Mouse (Mus musculus) T-helper 2 cell (primary cell): ENCODE data around the gene Psmd14.

Source experiments
- in situ Hi-C: fragments of 300-600 bp; cut with MboI, MseI; formaldehyde crosslinking; loops from one replicate; pipeline ENCODE4 v1.15.1; 2025; ENCODE audit warnings: high pct_unique_total_duplicates

The Psmd14 gene

DNA sequence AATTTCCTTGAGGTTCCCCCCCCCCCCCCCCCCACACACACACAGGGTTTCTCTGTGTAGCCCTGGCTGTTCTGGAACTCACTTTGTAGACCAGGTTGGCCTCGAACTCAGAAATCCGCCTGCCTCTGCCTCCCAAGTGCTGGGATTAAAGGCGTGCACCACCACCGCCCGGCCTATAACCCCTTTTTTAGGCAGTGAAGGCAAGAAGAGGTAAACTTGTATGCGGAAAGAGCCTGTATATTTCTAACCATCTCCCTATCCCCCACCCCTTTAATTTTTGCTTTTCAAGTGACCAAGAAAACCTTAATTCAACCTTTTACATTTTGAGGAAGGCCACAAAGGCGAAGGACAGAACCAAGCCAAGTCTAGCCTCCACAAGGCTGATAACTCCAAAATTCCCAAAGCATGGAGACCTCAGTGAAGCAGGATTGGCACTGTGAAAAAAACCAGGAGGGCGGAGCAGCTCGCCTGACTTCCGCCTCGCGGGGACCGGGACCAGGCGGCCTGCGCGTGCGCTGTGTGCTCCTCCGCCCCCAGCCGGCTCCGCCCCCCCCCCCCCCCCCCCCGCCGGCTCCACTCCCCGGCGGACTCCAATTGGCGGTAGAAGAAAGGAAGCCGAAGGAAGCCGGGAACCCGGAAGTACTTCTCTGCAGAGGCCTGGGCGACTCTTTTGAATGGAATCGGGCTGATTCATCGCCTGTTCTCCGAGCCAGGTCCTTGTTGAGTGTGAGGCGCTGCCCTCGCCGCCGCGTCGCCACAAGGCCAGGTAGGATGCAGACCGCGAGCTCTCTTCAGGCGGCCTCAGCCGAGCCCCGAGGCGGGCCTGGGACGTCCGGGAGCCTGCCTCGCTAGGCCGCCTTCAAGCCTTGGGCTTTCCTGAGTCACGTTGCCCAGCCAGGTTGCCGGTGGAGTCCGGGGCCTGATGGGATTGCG lies at the start of gene Psmd14:
Gene Psmd14 (plus strand): TSS at position 587 of the 933 bp plus-strand sequence.
- in situ Hi-C loops, result no loop called here

DNA sequence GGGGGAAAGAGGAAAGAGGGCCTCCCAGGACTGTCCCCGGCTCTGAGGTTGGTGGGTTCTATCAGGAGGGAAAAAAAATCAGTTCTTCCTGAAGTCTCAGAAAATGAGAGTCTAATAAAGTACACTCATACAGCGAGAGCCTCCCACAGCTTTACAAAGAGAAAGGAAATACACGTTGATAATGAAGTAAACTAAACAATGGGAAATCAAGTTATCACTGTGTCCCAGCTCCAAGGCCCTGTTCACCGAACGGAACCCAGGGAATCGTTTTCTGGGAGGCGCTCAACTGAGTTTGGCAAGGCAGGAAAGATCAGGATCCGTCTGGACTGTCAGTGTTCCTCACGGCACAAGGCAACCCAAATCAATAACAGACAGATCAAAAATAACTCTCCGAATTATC lies 48.7 kb upstream of the Psmd14 start:
- in situ Hi-C loops, result no loop called here

DNA sequence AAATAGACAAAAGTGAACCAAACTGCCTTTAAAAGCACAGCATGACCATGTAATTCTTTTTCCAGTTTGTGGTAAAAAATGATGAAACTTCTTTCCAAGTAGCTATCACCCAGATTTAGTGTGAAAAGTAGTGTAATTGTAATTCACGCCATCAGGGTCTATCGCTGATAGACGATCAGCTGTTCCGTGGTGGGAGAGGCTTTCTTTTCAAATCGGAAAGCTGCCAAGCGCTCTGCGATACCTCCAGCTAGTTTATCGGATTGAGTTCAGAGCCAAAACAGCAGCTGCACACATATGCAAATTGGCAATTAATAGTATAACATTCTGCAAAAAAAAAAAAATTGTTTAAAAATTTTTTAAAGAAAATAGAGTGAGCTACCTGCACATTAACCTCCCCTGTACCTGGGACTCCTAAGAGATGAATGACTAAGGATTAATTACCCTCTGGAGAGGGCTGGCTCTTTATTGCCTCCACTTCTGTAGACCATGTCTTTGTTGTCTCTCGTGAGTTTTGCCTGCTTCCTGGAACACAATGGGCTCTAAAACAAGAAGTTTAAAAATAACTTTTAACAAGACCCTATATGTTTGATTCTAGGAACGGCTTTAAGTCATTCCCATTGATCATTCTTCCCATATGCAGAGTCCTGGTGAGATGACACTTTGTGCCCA lies 47.8 kb upstream of the Psmd14 start:
- in situ Hi-C loops, result no loop called here

DNA sequence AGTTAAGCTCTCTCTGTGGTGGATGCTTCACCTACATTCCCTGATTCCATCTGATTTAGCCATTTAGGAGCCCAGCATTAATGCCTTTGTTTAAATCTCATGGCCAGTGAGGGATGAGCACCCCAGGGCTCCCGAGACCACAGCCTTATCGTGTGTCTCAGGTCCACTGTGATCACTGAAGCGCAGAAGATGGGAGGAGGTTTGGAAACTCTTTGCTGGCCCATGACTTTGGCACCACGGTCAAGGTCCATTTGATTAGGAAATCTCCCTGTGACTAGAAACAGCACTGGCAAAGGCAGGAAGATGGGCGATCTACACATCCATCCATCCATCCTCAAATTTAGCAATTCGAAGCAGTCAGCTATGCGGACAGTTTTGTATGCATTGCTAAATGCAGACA lies 44.1 kb upstream of the Psmd14 start:
- in situ Hi-C loops, result no loop called here

DNA sequence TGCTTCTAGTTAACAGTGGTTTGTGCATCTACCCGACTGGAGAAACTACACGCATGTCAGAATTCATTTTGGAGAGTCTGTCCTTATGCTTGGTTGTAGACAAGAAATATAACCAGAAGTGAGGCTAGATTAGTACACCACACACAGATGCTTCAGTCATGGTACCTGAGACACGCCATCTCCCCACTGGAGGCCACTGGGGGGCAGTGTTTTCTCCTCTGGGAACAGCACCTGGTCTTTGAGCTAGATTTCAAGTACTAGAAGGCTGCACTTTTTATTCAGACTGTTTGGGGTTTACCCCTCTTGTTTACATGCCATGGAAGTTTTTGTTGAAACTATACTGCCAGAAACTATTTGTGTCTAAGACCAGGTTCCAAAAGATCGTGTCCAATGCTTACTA lies 43.2 kb upstream of the Psmd14 start:
- in situ Hi-C loops, result no loop called here

DNA sequence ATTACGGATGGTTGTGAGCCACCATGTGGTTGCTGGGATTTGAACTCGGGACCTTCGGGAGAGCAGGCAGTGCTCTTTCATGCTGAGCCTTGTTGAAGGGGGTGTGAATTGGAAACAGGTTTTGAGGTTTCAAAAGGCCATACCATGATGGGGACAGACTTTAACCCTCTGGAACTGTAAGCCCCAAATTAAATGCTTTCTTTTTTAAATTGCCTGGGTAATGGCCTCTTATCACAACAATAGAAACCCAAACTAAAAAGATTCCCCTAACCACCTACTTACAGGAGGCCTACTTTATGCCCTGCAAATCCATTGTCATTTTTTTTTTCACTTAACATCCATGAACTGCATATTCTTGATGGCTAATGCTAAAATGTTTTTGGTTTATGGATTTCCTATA lies 36.9 kb upstream of the Psmd14 start:
- in situ Hi-C loops, result no loop called here

DNA sequence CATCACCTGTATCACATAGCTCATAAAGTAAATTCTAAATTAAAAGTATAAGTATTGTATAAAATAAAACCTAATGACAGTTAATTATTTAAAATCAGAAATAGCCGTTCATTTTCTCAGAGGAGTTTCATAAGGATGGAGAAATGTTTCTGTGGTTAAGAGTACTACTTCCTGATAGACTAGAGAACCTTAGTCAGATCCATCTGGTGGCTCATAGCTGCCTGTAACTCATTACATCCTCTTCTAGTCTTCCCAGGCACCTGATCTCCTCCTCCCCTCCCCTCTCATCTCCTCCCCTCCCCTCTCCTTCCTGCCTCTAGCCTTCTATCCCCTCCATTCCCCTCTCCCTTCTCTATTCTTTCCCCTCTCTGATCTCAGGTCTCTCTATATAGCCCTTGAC lies 29.9 kb upstream of the Psmd14 start:
- in situ Hi-C loops, result loop anchor here (10.0 kb wide), 1 partner anchor 293 kb away; no protein-coding TSS in a partner anchor

DNA sequence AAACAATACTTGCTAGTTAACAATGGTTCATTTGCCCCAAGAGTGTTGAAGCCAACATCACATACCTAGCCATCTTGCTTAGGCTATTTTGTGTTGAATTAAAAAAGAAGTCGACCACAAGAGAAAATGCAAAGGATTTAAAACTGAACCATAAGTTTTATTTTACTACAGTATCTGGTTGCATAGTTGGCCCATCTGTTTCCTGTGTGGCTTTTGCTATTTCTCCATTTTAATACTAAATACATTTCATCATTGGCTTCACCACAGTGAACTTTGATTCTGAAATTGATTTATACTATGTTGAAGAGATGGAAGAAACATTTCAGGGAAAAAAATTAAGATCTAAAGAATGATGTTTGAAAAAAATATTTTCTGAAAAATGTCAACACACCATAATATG lies 25.0 kb upstream of the Psmd14 start:
- in situ Hi-C loops, result loop anchor here (10.0 kb wide), 1 partner anchor 288 kb away; no protein-coding TSS in a partner anchor

DNA sequence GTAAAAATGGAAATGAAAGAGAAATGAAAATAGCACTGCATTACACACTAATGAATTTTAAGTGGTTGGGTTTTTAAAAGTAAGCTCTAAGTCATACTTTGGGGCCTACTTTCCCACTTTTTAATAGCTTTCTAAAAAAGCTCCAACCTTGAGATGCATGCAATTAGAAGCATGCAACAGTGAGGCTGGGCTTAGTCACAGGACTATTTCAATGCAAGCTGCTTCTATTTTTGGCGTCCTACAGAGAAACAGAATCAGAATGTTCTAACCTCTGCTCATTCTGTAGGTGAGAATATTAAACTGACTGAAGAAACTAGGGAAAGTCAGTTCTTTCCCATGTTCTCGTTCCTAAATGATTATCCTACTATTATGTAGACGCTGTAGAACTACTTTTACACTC lies 22.4 kb upstream of the Psmd14 start:
- in situ Hi-C loops, result loop anchor here (10.0 kb wide), 1 partner anchor 286 kb away; no protein-coding TSS in a partner anchor

DNA sequence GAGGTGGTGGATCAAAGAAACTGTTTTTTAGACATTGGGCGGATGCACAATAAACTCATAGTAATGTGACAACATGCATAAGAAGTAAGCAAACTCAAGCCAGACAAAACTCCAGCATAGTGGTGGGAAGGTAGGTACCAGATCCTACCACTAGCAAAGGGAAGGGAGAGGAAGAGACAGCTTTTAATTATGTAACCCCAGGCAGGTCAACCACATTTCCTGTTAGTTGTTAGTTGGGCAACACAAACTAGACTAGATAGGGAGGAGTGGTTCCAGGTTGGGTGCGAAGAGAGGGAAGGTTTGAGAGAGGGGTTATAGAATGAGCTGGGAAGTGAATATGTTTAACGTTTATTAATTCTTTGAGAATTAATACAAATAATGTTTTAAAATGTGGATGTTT lies 1.9 kb upstream of the Psmd14 start:
- in situ Hi-C loops, result no loop called here

- in situ Hi-C loops, result no loop called here
These were observed 1.0 kb downstream of the Psmd14 start for GRCm38 (mm10) chr2:61712526-61712925.

DNA sequence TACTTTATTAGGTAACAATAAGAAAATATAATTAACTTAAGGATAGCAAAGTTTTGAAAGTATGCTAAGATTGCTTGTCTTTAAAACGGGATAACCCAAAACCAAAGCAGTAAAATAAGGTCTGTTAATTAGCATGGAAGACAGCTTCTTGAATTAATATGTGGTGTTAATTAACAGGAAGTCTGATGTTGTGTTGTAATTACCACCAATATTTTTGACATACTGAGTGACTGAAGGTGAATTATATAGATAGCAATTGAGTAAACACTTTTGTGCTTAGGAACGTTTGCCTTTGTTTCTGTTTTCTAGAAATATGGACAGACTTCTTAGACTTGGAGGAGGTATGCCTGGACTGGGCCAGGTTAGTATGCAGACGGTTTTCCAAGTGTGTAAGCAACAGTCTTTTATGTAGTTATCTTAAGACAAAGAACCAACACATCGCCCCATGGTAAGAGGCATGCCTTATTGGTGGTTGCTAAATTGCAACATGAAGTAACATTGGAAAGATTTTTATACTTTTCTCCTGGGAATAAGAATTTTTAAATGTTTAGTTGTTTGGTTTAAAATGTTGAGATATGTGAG lies 11.0 kb downstream of the Psmd14 start:
- in situ Hi-C loops, result no loop called here

GRCm38 (mm10) chr2:61732802-61733486 lies 21.4 kb downstream of the Psmd14 start:
- in situ Hi-C loops, result no loop called here

DNA sequence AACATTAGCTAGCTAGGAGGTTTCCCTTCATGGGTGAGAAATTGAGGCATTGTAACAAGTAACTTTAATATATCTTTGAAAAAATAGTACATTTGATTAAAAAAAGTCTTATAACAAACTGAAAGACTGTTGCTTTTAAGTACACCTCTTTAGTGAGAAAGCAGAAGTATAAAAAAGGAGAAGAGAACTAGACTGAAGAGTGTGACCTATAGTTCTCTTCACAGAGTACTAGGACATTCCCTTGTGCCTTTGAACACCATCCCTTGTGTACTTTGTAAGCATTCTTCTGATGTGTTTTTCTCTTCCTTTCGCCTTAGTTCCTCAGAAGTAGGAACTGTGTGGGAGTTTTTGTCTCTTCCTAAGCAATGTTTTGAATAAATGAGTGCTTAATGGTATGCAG lies 22.7 kb downstream of the Psmd14 start:
- in situ Hi-C loops, result no loop called here

- in situ Hi-C loops, result no loop called here
These were observed 34.6 kb downstream of the Psmd14 start for GRCm38 (mm10) chr2:61746051-61746450.

- in situ Hi-C loops, result no loop called here
These were observed 35.1 kb downstream of the Psmd14 start for GRCm38 (mm10) chr2:61746580-61746979.

DNA sequence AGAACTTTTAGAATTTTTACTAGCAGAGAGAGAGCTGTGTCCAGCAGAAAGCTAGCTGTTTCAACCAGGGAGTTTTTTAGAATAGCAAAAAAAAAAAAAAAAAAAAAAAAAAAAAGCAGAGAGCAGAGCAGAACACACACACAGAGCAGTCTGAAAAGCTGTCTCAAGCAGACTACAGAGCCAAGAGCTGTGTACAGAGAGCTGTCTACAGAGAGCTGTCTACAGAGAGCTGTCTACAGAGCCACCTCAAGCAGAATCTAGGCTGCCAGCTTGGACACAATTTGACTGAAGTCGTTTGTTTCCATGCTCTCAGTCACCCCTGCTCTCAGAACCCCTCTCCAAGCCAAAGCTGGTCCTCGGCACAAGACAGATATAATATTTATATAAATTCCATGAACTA lies 35.9 kb downstream of the Psmd14 start:
- in situ Hi-C loops, result no loop called here

DNA sequence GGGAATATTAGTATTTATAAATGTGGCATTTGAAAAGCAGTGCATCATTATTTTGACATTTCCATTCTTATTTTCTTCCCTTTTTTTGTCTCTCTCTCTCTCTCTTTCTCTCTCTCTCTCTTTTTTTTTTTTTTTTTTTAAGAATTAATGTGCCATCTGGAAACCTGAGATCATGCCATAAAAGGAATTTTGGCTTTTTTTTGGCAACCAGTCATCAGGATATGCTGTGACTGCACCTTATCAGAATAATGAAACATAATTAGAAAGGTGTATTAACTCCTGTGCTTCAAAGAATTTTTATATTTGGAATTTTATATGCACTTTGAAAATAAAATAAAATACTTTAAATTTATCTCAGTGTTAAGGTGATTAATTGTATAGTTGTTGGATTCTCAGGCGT lies 39.2 kb downstream of the Psmd14 start:
- in situ Hi-C loops, result no loop called here

DNA sequence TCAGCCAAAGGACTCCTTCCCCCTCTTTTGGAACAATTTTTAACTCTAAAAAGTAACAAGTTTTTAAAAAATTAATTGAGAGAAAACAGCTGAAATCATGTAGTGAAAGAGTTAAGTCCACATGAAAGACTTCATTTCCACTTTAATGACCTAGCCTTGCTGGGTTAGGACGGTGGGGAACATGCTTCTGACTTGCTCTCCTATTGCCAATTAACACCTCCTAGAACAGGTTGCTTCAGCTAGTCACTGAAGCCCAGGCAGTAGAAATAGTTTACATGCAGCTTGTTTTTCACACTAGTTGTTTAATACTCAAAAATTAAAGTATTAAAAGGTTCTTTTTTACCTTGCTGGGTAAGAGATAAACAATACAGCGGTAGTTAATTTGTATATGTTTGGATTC lies 39.8 kb downstream of the Psmd14 start:
- in situ Hi-C loops, result no loop called here

- in situ Hi-C loops, result no loop called here
These were observed 40.9 kb downstream of the Psmd14 start for GRCm38 (mm10) chr2:61752362-61752761.

DNA sequence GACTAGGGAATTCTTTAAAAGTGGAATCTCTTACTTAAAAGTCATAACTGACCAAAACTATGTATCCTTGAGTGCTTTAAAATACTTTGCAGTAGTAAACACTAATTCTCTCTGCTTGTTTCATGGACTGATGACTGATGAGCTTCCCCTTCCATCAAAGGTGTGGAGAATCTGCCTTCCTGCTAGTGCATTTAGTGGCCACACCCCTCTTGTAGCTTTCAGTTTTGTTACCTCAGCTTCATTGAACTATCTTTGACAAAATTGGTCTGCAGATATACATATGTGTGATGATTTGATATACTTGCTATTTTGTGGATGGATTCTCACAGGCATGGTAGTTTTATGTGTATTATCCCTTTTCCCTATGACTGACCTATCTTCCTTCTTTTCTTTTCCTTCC lies 43.5 kb downstream of the Psmd14 start:
- in situ Hi-C loops, result no loop called here
